Mouse (Mus musculus) urinary bladder, postnatal 36 days (tissue): Measurements from ENCODE around the gene Atrip.
A peak's percentile ranks its signal among the peaks of the same experiment; 100 is the strongest.

ENCODE experiments used
- DNase-seq, 2 experiments: peaks; one replicate each; pipeline ENCODE4 v3.0.0; 2022; ENCODE audit warnings: low spot score in 2 of 2, mixed read lengths in 1 of 2

Gene Atrip

DNA sequence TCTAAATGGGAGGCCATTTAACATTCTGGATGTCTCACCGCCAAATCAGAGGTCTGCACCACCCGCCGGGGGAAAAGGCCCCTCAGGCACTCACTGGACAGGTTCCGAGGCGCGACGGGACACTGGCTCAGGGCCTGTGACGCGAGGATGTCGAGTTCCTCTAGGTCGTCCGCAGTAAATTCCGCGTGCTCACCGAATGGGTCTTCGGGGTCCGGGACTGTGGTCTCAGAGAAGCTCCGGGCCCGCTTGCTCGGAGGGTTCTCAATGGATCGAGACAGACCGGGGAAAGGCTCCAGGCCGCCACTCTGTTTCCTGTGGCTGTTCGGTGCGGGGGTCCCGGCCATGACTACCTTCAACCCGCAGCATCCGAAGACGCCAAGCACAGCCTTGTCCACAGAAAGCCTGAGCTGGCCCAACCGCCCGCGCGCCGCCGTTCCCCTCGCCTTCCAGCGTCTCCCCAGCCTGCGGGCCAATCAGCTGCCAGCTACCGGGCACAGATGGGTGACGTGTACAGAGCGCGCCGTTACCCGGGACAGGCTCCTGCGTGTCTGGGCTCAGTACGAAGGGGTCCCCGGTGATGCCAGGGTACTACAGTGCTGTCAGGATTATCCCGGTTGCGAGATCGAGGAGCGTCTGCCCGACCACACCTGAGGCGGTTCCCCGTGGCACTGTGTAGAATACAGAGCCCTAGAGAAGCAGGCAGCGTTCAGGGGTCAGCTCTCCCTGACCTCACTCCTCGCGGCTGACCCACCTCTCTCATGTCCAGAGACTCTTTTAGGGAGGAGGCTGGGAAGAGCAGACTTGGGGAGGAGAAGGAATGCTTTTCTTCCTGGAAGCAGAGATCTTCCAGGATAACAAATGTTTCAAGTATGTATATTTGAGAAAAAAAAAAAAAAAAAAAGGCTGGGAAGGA lies at the start of gene Atrip:
TSS of gene Atrip (minus strand) at position 464 of the 913 bp plus-strand sequence.
- peak; percentile 81 to 90 for DNase-seq

DNA sequence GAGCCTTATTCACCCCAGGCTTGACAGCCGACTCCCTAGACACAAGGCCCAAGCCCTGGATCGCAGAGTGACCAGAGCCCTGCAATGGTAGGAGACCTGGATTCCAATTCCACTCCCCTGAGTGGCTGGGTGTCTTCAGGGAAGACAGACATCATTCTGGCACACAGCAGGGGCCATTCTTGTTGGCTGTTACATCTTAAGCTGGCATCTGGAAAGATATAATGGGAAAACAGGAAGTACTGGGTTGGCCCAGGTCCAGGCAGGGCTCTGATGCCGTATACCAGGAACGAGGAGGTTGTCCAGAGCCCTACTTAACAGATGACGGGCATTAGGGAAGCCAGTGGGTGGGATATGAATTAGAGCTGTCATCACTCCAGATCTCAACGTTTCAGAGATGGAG lies 49.3 kb upstream of the Atrip start:
- DNase-seq = no peak

GRCm38 (mm10) chr9:109122553-109123085 lies 48.7 kb upstream of the Atrip start:
- DNase-seq = no peak

- DNase-seq = no peak
These were observed 47.0 kb upstream of the Atrip start for GRCm38 (mm10) chr9:109120956-109121355.

DNA sequence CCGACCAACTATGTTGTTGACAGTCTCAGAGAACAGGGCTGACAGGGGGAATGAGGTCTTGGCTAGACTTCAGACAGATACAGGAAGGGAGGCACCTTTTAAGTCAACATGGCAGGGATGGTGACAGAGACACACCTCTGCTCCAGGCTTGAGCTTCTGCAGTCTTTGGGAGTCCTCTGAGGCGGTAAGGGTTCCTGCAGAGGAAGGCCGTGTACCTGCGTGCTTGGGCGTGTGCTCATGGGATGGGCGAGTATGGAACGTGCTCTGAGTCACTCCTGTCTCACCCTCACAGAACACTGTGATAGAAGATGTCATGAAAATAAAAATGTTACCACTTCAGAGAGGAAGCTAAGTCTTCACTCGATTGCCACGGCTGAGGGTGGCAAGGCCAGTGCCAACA lies 45.6 kb upstream of the Atrip start:
- DNase-seq = no peak

DNA sequence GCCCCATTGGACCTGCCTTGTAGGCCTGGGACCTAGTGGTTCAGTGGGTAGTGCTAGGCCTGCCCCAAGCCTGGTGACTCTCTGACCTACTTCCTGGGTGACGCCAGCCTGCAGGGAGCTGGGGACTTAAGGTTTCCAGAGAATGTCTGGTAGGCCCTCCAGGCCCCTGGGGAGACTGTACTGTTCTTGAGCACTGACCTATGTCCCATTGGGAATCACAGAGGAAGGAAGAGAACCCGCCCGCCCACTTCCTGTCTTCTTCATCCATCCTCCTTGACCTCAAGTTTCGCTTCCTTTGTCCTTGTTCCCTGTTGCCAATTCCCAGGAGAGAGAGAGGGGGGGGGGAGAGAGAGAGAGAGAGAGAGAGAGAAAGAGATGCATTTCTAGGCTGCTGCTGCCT lies 44.2 kb upstream of the Atrip start:
- no peak for DNase-seq

- DNase-seq = no peak
These were observed 42.3 kb upstream of the Atrip start for GRCm38 (mm10) chr9:109116205-109116604.

DNA sequence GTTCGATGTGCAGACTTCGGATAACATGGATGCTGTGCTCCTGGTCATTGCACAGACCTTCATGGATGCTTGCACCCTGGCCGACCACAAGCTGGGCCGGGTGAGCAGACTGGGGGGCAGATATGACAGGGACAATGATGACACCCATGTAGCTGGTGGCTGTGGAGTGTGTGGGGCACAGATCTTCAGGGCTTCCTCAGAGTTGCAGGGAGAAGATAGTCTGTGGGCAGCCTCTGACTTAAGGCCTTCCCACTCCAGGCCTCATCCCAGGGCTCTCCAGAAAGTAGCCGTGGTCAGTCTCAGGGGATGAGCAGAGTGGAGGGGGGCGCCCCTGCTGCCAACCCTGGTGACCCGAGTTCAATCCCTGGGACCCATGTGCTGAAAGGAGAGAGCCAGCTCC lies 40.9 kb upstream of the Atrip start:
- no peak for DNase-seq

DNA sequence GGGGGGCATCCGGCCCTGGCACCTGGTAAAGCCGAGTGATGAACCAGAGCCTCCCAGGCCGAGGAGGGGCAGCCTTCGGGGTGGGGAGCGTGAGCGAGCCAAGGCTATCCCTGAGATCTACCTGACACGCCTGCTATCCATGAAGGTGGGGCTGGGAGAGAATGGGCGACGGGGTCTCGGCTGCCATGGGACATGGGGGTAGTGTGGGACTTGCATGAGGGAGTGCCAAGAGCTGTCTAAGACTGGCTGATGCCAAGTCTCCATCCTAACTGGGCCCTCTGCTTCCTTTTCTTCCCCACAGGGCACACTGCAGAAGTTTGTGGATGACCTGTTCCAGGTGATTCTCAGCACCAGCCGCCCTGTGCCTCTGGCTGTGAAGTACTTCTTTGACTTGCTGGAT lies 40.4 kb upstream of the Atrip start:
- DNase-seq = peak in 1 of 2 experiments; percentile 0

GRCm38 (mm10) chr9:109113331-109113730 lies 39.4 kb upstream of the Atrip start:
- peak in 1 of 2 experiments; percentile 0 for DNase-seq

DNA sequence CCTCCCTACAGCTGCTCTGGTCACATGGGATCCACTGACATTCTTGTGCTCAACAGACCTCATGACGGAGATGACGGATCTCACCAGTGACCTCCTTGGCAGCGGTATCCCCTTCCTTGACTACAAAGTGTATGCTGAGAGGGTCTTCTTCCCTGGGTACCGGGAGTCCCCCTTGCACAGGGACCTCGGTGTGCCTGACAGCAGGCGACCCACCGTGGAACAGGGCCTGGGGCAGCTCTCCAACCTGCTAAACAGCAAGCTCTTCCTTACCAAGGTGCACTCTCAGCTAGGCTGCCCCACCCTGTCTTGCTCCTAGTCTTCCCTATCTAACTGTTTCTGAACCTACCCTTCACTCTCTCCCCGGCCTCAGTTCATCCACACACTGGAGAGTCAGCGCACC lies 37.7 kb upstream of the Atrip start:
- no peak for DNase-seq

GRCm38 (mm10) chr9:109111101-109111500 lies 37.2 kb upstream of the Atrip start:
- no peak for DNase-seq

- DNase-seq = no peak
These were observed 36.3 kb upstream of the Atrip start for GRCm38 (mm10) chr9:109110240-109110639.

DNA sequence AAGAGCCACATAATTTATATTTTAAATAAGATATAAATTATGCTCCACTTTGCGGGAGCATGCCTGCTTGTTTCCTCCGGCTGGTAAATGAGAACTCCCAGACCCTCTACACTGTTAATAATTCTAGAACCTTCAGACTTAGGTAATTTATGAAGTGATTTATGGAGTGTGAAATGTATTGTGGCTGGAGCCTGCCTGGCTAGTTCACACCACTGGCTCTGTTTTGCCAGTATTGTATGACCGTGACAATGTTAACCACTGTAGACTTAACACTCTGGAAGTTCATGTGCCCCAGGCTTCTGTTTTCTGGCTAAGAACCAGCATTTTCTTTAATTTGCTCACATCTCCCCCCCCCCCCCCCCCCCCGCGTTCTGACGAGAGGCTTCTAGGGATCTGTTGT lies 33.4 kb upstream of the Atrip start:
- DNase-seq = no peak

DNA sequence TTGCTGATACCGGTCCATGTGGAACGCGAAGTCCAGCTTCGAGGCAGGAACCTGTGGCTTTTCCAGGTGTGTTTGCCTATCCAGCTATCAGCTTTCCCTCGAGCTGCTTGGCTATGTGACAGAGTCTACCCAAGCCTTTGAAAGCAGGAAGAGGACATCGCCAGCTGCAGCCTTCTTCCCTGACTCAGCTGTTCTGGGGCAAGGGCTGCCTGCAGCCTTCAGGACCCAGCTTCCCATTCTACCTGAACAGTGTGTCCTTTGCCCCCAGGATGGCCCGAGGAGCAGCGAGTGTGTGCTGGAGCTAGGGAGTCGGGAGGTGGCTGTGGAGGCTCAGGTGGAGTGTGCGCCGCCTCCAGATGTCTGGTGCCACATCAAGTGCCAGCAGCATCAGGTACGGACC lies 31.7 kb upstream of the Atrip start:
- DNase-seq = no peak

DNA sequence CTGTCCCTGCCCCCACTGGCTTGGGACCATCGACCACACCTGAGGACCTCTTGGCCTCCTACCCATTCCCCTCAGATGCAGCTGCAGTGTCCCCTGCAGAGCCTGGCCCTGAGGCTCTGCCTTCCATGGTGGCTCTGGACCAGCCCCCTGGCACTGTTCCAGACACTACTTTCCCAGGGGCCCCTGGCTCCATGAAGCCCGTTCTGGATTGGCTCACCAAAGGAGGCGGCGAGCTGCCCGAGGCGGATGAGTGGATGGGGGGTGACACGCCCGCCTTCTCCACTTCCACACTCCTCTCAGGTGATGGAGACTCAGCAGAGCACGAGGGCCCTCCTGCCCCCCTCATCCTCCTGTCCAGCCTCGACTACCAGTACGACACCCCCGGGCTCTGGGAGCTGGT lies 31.1 kb upstream of the Atrip start:
- no peak for DNase-seq

DNA sequence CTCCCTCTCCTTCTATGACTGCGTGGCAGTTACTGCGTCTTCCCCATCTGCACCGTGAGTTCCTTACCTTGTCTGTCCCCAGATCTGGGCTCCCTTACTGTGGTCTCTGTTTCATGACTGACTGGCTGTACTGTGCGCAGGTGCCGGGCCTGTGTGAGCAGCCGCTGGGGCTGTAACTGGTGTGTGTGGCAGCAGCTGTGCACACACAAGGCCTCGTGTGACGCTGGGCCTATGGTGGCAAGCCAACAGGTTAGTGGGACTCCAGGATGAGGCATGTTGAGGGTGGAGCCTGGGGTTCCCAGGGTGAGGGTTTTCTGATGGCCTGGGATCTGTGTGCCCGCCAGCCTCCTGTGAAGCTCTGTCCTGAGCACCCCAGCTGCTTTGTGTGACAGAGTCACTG lies 30.2 kb upstream of the Atrip start:
- DNase-seq = no peak

DNA sequence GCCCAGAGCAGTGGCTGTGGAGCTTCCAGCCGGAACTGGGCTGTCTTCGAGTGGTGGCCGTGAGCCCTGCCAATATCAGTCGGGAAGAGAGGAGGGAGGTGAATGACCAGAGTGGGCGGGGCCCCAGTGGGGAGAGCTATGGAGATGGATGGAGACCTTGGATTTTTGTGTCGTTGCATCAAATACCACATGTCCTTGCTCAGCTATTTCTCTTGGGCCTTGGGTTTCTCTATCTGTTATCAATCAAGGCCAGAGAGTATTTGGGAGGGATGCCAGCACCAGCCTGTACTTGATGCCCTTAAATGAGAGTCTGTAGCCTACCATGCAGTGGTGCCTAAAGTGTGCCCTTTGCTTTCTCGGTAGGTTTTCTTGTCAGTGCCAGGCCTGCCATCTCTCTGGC lies 29.3 kb upstream of the Atrip start:
- DNase-seq = no peak

DNA sequence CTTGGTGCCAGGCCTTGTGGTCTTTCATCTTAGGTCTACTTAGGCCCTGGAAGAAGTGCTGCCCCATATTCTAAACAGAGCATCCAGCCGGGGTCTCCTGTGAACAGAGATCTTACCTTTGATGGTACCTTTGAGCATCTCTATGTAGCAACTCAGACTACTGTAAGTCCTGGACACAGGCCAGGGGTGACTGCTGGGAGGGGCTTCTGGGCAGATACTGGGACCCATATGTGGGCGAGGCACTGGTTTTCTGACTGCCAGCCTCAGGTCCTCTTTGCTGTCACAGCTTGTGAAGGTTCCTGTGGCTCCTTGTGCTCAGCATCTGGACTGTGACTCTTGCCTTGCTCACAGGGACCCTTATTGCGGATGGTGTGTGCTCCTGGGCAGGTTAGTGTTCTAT lies 28.6 kb upstream of the Atrip start:
- no peak for DNase-seq

DNA sequence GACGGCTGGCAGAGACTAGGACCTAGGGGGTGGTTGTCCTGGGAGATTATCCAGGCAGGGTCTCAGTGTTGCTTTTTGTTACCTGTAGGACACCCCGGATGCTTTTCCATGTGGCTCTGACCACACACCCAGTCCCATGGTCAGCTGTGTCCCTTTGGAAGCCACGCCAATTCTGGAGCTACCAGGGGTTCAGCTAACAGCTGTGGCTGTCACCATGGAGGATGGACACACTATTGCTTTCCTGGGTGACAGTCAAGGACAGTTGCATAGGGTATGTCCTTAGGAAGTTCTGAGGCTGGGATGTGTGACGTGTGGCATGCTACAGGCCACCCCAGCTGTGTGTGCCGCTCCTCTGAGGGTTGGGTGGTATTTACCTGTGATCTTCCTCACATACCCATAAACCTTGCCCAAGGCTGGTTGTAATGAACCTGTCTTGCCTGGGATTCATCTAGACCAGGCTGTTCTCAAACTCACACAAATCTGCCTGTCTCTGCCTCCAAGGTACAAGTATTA lies 28.1 kb upstream of the Atrip start:
- no peak for DNase-seq

DNA sequence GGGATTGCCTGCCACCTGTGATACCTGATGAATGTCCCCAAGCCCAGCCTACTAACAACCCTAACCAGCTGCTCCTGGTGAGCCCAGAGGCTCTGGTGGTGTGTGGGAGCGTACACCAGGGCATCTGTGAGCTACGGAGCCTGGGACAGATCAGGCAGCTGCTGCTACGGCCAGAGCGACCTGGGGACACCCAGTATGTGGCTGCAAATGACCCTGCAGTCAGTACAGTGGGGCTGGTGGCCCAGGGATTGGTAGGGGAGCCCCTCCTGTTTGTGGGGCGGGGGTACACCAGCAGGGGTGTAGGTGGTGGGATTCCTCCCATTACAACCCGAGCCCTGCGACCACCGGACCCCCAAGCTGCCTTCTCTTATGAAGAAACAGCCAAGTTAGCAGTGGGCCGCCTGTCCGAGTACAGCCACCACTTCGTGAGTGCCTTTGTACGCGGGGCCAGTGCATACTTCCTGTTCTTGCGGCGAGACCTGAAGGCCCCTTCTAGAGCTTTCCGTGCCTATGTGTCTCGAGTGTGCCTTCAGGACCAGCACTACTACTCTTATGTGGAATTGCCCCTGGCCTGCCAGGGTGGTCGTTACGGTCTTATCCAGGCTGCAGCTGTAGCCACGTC lies 26.5 kb upstream of the Atrip start:
- DNase-seq = no peak

DNA sequence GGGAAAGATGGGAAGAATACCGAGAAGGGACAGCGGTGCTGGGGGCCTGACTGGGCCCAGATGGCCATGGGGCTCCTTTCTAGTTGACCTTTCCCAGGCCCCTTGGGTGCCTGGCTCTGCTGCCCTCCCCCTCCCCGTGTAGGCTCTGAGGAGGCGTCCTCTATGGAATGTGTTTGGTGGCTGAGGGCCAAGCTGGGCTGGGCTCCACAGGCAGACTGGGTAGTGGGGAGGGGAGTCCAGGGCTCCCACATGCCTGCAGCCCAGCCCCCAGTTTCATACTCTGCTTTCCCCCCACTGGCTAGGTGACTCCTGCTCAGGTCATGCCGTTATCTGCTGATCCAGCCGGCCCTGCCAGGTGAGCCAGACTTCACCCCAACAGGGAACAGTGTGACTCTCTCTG lies 25.0 kb upstream of the Atrip start:
- DNase-seq = peak; percentile 23 to 25

DNA sequence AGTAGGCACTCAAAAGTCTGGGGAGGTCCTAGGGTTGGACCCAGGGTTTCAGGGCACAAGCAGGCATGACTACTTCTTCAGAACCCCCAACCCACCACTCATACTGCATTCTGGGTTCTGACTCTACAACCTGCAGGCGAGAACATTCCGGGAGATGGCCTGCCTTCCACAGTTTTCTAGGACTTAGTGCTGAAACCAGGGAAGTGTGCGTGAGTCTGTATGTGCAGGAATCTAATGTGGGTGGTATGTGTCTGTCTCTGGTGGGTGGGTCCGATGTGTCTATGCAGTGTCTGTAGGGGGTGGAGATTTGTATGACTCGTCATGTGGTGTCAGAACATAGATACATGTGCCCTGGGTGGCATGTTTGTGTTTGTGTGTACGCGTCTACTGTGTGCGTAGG lies 24.4 kb upstream of the Atrip start:
- no peak for DNase-seq
